Mouse (Mus musculus) thymus, postnatal 36 days (tissue): ENCODE results near the gene Olfr1378.

ENCODE experiments used
- DNase-seq, 2 experiments: peaks; one replicate each; pipeline ENCODE4 v3.0.0; 2022; ENCODE audit warnings: mixed read lengths in 2 of 2

The Olfr1378 gene

GRCm38 (mm10) chr11:50966230-50966629 lies at the start of gene Olfr1378:
TSS of gene Olfr1378 (plus strand) at chr11:50966530.
- no peak for DNase-seq

- no peak for DNase-seq
Observed at GRCm38 (mm10) chr11:50930469-50931014, 35.8 kb upstream of the Olfr1378 start.

GRCm38 (mm10) chr11:50931021-50931420 lies 35.3 kb upstream of the Olfr1378 start:
- no peak for DNase-seq

- peak; percentile 24 to 47 for DNase-seq
Observed at GRCm38 (mm10) chr11:50931451-50931866, 34.9 kb upstream of the Olfr1378 start, which contains the start of gene Zfp354b. TSS of gene Zfp354b (minus strand) at chr11:50931633.

GRCm38 (mm10) chr11:50932040-50932439 lies 34.3 kb upstream of the Olfr1378 start:
- DNase-seq, result no peak

- no peak for DNase-seq
Observed at GRCm38 (mm10) chr11:50938435-50938834, 27.9 kb upstream of the Olfr1378 start.

- no peak for DNase-seq
Observed at GRCm38 (mm10) chr11:50939621-50940366, 26.5 kb upstream of the Olfr1378 start.

GRCm38 (mm10) chr11:50942386-50942785 lies 23.9 kb upstream of the Olfr1378 start:
- DNase-seq, result no peak

- DNase-seq, result no peak
Observed at GRCm38 (mm10) chr11:50943506-50943905, 22.8 kb upstream of the Olfr1378 start, which contains the start of gene 4933414I15Rik. TSS of gene 4933414I15Rik (minus strand) at chr11:50943765.

- no peak for DNase-seq
Observed at GRCm38 (mm10) chr11:50952290-50952689, 14.0 kb upstream of the Olfr1378 start.

- DNase-seq, result no peak
Observed at GRCm38 (mm10) chr11:50953665-50954064, 12.7 kb upstream of the Olfr1378 start, which contains the start of gene Prop1. TSS of gene Prop1 (minus strand) at chr11:50953765.

GRCm38 (mm10) chr11:50964886-50965285 lies 1.4 kb upstream of the Olfr1378 start:
- no peak for DNase-seq

- DNase-seq, result no peak
Observed at GRCm38 (mm10) chr11:50977216-50977615, 10.9 kb downstream of the Olfr1378 start.

GRCm38 (mm10) chr11:50981667-50982066 lies 15.3 kb downstream of the Olfr1378 start, which contains the start of gene Olfr1377:
TSS of gene Olfr1377 (plus strand) at chr11:50981967.
- DNase-seq, result no peak

- DNase-seq, result no peak
Observed at GRCm38 (mm10) chr11:51003296-51003695, 37.0 kb downstream of the Olfr1378 start, which contains the start of gene Olfr51. TSS of gene Olfr51 (plus strand) at chr11:51003596.

GRCm38 (mm10) chr11:51011821-51012220 lies 45.5 kb downstream of the Olfr1378 start:
- DNase-seq, result no peak

- no peak for DNase-seq
Observed at GRCm38 (mm10) chr11:51013936-51014335, 47.6 kb downstream of the Olfr1378 start, which contains the start of gene Olfr54. TSS of gene Olfr54 (plus strand) at chr11:51014236.

- DNase-seq, result no peak
Observed at GRCm38 (mm10) chr11:51016341-51016740, 50.0 kb downstream of the Olfr1378 start.
